Mouse (Mus musculus) ES-Bruce4 (cell line): ENCODE data around the gene Tcf7. TPM values are rescaled to one million over a fixed set of nuclear protein-coding genes. Genes with fewer than 3 reads are reported as not detected.

Experiments
- H3K27ac ChIP-seq: 2 replicates; pipeline ENCODE4 v1.5.1; 2012; ENCODE audit warnings: low read length, inconsistent platforms; ENCODE audit not compliant: insufficient read depth
- H3K27me3 ChIP-seq: 2 replicates; pipeline ENCODE4 v1.6.1; 2012; ENCODE audit warnings: mild to moderate bottlenecking, low read length, inconsistent platforms; ENCODE audit not compliant: control insufficient read depth, poor library complexity, insufficient read depth, severe bottlenecking
- H3K36me3 ChIP-seq: 2 replicates; pipeline ENCODE4 v1.6.1; 2012; ENCODE audit warnings: inconsistent platforms, mild to moderate bottlenecking, low read length, moderate library complexity; ENCODE audit not compliant: control insufficient read depth, poor library complexity, insufficient read depth, severe bottlenecking
- H3K4me1 ChIP-seq: one replicate; pipeline ENCODE4 v1.8.1; 2011; ENCODE audit warnings: low read length; ENCODE audit not compliant: control insufficient read depth, insufficient read depth
- H3K4me3 ChIP-seq: 2 replicates; pipeline ENCODE4 v1.5.1; 2011; ENCODE audit warnings: low read depth, mild to moderate bottlenecking, low read length
- H3K9ac ChIP-seq: 2 replicates; pipeline ENCODE4 v1.6.1; 2012; ENCODE audit warnings: low read depth, mild to moderate bottlenecking, inconsistent platforms; ENCODE audit not compliant: poor library complexity, severe bottlenecking
- H3K9me3 ChIP-seq: replicated peaks from 2 replicates; pipeline ENCODE4 v1.6.1; 2012; ENCODE audit warnings: mild to moderate bottlenecking, low read length, inconsistent platforms; ENCODE audit not compliant: control insufficient read depth, poor library complexity, insufficient read depth, severe bottlenecking
- CTCF ChIP-seq: IDR thresholded peaks from one replicate; pipeline ENCODE4 v1.8.1; 2011; ENCODE audit warnings: low read depth, low read length
- EP300 ChIP-seq: IDR thresholded peaks from 2 replicates; pipeline ENCODE4 v1.6.1; 2011; ENCODE audit warnings: low read depth, low read length; ENCODE audit not compliant: insufficient read depth
- POLR2A ChIP-seq: IDR thresholded peaks from one replicate; pipeline ENCODE4 v1.8.1; 2011; ENCODE audit warnings: low read length; ENCODE audit not compliant: insufficient read depth
- polyA plus RNA-seq: library from polyadenylated mRNA; stranded (reverse); fragments of >200 nt; gene quantifications from 2 replicates; pipeline ENCODE4 v1.2.4, GENCODE M21; 2011; ENCODE audit warnings: low read depth; ENCODE audit not compliant: missing spikeins, insufficient read depth, insufficient read length

The Tcf7 gene
- polyA plus RNA-seq, 1 experiment = 68.6 TPM

DNA sequence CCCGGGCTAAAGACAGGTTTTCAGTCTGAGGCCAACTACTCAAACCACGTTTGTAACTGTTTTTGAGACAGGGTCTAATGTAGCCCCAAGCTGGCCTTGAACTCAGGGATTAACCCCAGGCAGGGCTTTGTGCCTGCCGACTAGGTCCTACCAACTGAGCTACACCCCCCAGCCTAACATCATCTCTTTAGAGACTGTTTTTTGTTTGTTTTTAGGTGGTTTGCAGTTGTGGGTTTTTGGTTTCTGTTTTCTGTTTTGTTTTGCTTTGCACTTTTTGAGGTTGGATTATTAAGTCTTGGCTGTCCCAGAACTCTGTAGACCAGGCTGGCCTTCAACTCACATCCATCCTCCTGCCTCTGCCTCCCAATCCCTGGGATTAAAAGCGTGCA, 8.9 kb downstream of the Tcf7 start:
- 0 out of 2 replicates have a peak, but pooled peaks cover 5% of the 10 kb centered on the region for H3K36me3 ChIP-seq
- TF ChIP-seq POLR2A (no peak), CTCF (no peak), EP300 (no peak)
- H3K27ac ChIP-seq = no peak overlapping the region
- H3K4me1 ChIP-seq = peaks cover under 1% of the 10 kb centered on the region
- no peaks in the 10 kb centered on the region for H3K27me3 ChIP-seq
- H3K9ac ChIP-seq = no peak overlapping the region
- no peak overlapping the region for H3K4me3 ChIP-seq
- H3K9me3 ChIP-seq = no peaks in the 10 kb centered on the region

DNA sequence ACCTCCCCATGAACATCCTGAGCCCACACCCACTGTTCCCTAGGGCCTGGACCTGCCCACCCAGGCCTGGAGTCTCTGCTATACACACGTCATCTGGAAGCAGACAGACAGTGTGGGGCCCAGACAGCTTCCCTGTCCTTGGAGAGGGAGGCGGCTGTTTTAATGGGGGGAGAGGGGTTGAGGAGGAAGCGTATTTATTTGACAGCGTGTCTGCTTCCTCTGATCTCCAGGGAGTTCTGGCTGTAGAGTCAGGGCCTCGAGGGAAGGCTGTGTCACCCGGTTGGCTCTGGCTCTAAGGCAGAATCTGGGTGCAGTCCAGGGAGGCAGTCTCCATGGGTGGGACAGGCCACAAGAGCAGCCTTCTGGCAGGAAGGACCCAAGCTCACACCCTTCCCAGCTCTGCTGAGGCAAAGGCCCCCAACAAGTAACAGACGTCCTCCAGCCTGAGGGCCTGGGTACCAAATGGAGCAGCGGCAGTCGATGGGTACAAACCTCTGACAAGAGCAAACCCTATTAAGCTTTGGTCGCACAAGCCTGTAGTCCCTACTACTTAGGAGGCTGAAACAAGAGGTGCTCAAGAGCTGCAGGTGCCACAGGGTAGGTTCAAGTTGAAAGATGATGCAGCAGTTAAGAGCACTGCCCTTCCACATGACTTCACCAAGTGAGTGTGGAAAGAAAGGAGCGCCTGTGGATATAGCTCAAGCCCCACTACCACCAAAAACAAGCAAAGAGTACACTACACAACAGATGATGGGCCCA, 9.5 kb downstream of the Tcf7 start:
- H3K27me3 ChIP-seq = no peaks in the 10 kb centered on the region
- TF ChIP-seq CTCF = no peak
- TF ChIP-seq POLR2A = no peak
- TF ChIP-seq EP300 = no peak
- no peak overlapping the region for H3K4me3 ChIP-seq
- 0 out of 2 replicates have a peak, but pooled peaks cover 5% of the 10 kb centered on the region for H3K36me3 ChIP-seq
- H3K4me1 ChIP-seq = peaks cover 4% of the 10 kb centered on the region
- H3K9ac ChIP-seq = no peak overlapping the region
- H3K27ac ChIP-seq = no peak overlapping the region
- H3K9me3 ChIP-seq = no peaks in the 10 kb centered on the region

DNA sequence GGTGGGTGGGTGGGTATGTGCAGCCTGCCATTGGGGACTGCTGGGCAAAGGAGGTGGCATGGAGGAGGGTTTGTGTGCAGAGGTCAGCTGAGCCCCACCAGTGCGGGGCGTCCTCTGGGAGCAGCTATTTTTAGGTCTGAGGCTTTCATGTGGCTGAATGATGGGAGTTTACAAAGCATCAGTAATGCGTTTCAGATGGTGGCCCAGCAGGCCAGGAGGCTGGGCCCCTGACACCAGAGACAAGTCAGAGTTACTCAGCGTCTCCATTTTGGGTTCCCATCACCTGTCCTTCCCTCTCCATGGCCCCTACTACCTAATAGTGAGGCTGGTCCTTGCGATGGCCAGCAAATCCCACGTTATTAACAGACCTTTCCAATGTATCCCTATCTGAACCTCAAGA, 10.2 kb downstream of the Tcf7 start:
- Histone ChIP-seq H3K27ac (no peak overlapping the region), H3K4me3 (no peak overlapping the region), H3K27me3 (no peaks in the 10 kb centered on the region), H3K36me3 (0 out of 2 replicates have a peak, but pooled peaks cover 1% of the 10 kb centered on the region), H3K4me1 (peaks cover 6% of the 10 kb centered on the region), H3K9me3 (no peaks in the 10 kb centered on the region), H3K9ac (no peak overlapping the region)
- no peak for TF ChIP-seq EP300
- TF ChIP-seq CTCF = no peak
- no peak for TF ChIP-seq POLR2A

DNA sequence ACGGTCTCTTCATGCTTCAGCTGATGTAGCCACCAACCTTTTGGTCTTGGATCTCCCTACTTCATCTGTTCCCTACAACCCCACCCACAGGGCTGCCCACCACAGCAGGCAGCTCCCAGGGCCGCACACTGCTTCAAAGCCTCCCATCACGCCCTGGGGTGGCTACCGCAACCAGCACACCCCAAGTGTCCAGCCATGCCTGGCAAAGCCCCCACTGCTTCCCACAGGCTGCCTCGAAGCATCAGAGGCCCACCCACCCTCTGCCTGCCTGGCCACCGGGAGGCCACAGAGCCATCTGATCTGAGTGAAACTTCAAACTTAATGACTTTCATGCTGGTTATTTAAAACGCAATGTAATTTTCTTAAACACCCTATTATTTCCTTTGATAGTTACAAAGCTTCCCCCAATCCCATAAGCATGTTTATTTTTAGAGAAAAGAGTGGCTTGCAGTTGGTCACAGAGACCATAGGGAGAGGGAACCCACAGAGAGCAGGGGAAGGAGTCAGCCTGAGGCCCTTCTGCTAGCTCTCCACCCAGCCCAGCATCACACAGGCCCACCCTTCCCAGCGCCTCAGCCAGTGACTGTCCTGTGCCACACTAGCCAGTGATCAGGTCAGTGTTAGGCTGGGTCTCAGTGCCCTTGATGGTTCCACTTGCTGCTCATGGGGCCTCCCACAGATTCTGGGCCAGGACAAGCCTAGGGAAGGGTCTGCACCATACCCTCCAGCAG, 10.9 kb downstream of the Tcf7 start:
- Histone ChIP-seq H3K9ac (no peak overlapping the region), H3K9me3 (no peaks in the 10 kb centered on the region), H3K4me1 (peaks cover 6% of the 10 kb centered on the region), H3K27me3 (no peaks in the 10 kb centered on the region), H3K36me3 (no peaks in the 10 kb centered on the region), H3K27ac (no peak overlapping the region), H3K4me3 (no peak overlapping the region)
- TF ChIP-seq POLR2A (no peak), EP300 (no peak), CTCF (no peak)

DNA sequence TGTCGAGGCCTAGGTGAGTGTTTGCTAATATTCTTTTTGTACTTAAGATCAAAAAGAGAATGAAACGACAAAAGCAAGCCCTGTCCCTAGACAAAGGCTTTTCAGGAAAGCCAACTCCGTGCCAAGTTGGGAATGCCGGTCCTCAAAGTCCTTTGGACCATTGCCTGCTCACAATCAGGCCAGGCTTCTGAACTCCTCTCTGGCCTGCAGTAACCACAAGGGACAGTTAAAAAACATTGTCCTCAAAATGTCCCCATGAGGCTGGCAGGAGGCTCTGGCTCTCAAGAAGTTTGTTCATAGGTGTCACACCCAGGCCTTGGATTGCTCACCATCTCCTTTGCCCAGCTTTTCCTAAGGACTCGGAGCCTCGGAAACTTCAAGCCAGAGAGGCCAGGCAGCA, 13.0 kb downstream of the Tcf7 start:
- no peak overlapping the region for H3K27ac ChIP-seq
- no peak overlapping the region for H3K4me3 ChIP-seq
- TF ChIP-seq EP300 (no peak), CTCF (no peak), POLR2A (no peak)

DNA sequence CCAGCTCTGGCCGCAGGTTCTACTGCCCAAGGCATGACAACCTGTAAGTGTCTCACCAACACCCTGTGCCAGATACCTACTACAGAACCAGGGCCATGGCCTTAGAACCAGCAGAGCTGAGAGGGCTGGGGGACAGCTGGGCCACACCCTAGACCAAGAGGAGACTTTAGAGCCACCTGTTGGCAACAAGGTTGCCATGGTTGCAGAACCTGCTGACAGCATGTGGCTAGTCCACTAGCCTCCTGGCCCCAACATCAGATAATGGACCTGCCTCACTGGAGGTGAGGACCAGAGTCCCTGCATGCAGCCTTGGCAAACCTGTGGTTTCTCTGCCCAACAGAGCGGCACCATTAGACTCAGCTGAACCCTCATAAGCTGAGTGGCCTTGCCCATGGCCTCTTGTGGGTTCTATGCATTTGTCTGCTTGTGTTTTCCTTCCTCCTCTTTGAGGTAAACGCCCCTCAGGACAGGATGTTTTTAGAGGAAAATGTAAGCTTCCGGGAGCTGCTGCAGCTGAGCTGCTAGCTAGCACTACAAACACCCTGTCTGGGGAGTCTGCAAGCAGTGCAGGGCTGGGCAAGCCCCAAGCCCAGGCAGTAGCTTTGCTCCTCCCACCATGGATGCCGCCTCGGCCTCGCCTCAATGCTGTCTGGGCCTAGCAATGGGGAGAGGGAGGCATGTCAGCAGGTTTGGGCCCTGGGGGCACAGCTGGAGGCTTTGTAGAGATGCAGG, 14.5 kb downstream of the Tcf7 start:
- H3K27ac ChIP-seq = no peak overlapping the region
- H3K4me1 ChIP-seq = peaks cover 9% of the 10 kb centered on the region
- no peaks in the 10 kb centered on the region for H3K9me3 ChIP-seq
- H3K27me3 ChIP-seq = no peaks in the 10 kb centered on the region
- TF ChIP-seq CTCF (no peak), POLR2A (no peak), EP300 (no peak)
- no peaks in the 10 kb centered on the region for H3K36me3 ChIP-seq
- no peak overlapping the region for H3K4me3 ChIP-seq
- no peak overlapping the region for H3K9ac ChIP-seq

More for the DNA sequence above, 13.0 kb downstream of the Tcf7 start:
- Histone ChIP-seq H3K36me3 (no peaks in the 10 kb centered on the region), H3K9ac (no peak overlapping the region), H3K9me3 (no peaks in the 10 kb centered on the region), H3K27me3 (no peaks in the 10 kb centered on the region), H3K4me1 (peaks cover 8% of the 10 kb centered on the region)
